Mouse (Mus musculus) heart, adult 2 months (tissue): ENCODE measurements around the gene Rmnd5b. TPM values are rescaled to one million over a fixed set of nuclear protein-coding genes. Genes with fewer than 3 reads are reported as not detected.
A peak's percentile ranks its signal among the peaks of the same experiment; 100 is the strongest.

Experiments used
- DNase-seq, 2 experiments: peaks; one replicate each; pipeline ENCODE4 v3.0.0; 2021
- H3K27ac ChIP-seq: fragments of 200-600 bp; 2 replicates; pipeline ENCODE4 v1.8.1; 2022
- H3K27me3 ChIP-seq: fragments of 200-500 bp; 2 replicates; pipeline ENCODE4 v1.6.1; 2012; ENCODE audit warnings: mild to moderate bottlenecking, low read length, inconsistent platforms, mixed read lengths; ENCODE audit not compliant: control insufficient read depth, insufficient read depth
- H3K36me3 ChIP-seq: fragments of 200-500 bp; 2 replicates; pipeline ENCODE4 v1.6.1; 2012; ENCODE audit warnings: low read length, inconsistent platforms; ENCODE audit not compliant: control insufficient read depth, insufficient read depth
- H3K4me1 ChIP-seq: fragments of 200-500 bp; 2 replicates; pipeline ENCODE4 v1.6.1; 2011; ENCODE audit warnings: low read length; ENCODE audit not compliant: control insufficient read depth, insufficient read depth
- H3K4me3 ChIP-seq: fragments of 200-600 bp; 2 replicates; pipeline ENCODE4 v1.8.1; 2022
- H3K79me2 ChIP-seq: fragments of 200-500 bp; replicated peaks from 2 replicates; pipeline ENCODE4 v1.6.1; 2012; ENCODE audit warnings: mild to moderate bottlenecking, inconsistent platforms, low read length, moderate library complexity, mixed read lengths; ENCODE audit not compliant: control insufficient read depth, insufficient read depth
- H3K9ac ChIP-seq: fragments of 200-500 bp; 2 replicates; pipeline ENCODE4 v1.6.1; 2012; ENCODE audit warnings: low read depth, mild to moderate bottlenecking, control low read depth, inconsistent platforms, low read length, mixed read lengths
- CTCF ChIP-seq: fragments of 200-600 bp; IDR thresholded peaks from 2 replicates; pipeline ENCODE4 v1.8.1; 2022; ENCODE audit warnings: antibody characterized with exemption, mild to moderate bottlenecking, moderate library complexity
- EP300 ChIP-seq: fragments of 200-500 bp; IDR thresholded peaks from 2 replicates; pipeline ENCODE4 v1.6.1; 2011; ENCODE audit warnings: low read depth, low read length, control low read depth; ENCODE audit not compliant: insufficient read depth
- POLR2A ChIP-seq: fragments of 200-500 bp; IDR thresholded peaks from 2 replicates; pipeline ENCODE4 v1.6.1; 2011; ENCODE audit warnings: mild to moderate bottlenecking, low read depth, low read length, control low read depth; ENCODE audit not compliant: insufficient read depth
- WGBS: fragments of 180-500 bp; shearing (Covaris S2); methylation state at CpG from one replicate; pipeline ENCODE4 v1.1.7; 2018; 5-methylcytosine and 5-hydroxymethylcytosine counted together
- intact Hi-C: fragments of 180-260 bp; cut with DNase I; formaldehyde crosslinking; loops from one replicate; pipeline ENCODE4 v1.15.1; 2025
- polyA plus RNA-seq: library from polyadenylated mRNA; depleted of rRNA; stranded (reverse); fragments of >200 nt; gene quantifications from 2 replicates; pipeline ENCODE4 v1.2.3, GENCODE M21; 2012
- total RNA-seq, 2 experiments: library from RNA; stranded (reverse); gene quantifications; 2 replicates each; pipeline ENCODE4 v1.2.3; 2021

Gene Rmnd5b
- total and polyA plus RNA-seq, 3 experiments, result 14.0 to 24.8 (median 15.0) TPM

DNA sequence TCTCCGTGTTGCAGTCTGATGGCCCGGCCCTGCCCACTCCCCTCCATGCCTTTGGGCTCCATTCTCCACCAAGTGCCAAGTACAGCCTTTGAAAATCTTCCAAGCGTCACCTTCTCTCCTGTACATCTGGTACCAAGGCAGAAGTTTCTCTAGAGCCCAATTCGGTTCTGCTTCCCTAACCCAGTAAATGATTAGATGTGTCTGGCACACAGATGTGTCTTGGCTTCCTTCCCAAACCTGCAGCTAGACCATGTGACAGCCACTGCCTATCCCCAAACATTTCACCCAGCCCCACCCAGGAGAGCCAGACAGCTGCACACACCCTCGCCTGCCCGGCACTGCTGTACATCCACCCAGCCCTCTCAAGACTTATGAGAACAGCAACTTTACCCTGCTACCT is 23.0 kb upstream of the Rmnd5b start:
- Histone ChIP-seq H3K79me2 (no peaks in the 10 kb centered on the region), H3K4me1 (peaks cover 4% of the 10 kb centered on the region), H3K9ac (no peak overlapping the region), H3K27ac (peak overlapping the region; percentile 47), H3K27me3 (no peaks in the 10 kb centered on the region), H3K4me3 (no peak overlapping the region), H3K36me3 (no peaks in the 10 kb centered on the region)
- no peak for TF ChIP-seq CTCF
- no peak for TF ChIP-seq POLR2A
- TF ChIP-seq EP300, result no peak
- WGBS, result 23% methylated on average over 6 of the region's 6 CpGs
- no peak for DNase-seq
- intact Hi-C loops, result no loop called here

DNA sequence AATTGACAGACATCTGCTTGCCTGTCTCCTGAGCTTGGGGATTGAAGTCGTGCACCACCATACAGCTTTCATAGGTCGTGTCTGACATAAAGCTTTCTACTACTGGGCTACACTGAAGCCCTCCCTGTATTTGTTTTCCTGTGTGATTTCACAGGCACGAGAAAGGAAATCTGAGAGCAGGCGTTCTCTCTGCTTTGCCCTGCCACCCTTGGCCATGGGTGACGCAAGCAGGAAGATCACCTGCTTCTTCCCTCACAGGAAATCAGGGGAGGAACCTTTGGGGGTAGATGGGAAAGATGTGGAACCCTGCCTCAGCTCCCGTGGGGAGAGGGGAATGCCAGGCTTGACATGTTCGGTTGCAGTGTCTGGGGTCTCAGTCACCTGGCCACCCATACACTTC is 22.6 kb upstream of the Rmnd5b start:
- no peaks in the 10 kb centered on the region for H3K79me2 ChIP-seq
- H3K4me3 ChIP-seq, result no peak overlapping the region
- DNase-seq, result no peak
- H3K4me1 ChIP-seq, result peaks cover 4% of the 10 kb centered on the region
- H3K27me3 ChIP-seq, result no peaks in the 10 kb centered on the region
- H3K9ac ChIP-seq, result no peak overlapping the region
- H3K27ac ChIP-seq, result peak overlapping the region; percentile 47
- intact Hi-C loops, result no loop called here
- H3K36me3 ChIP-seq, result no peaks in the 10 kb centered on the region
- TF ChIP-seq CTCF (no peak), POLR2A (no peak), EP300 (no peak)
- 38% methylated on average over 7 of the region's 7 CpGs for WGBS

DNA sequence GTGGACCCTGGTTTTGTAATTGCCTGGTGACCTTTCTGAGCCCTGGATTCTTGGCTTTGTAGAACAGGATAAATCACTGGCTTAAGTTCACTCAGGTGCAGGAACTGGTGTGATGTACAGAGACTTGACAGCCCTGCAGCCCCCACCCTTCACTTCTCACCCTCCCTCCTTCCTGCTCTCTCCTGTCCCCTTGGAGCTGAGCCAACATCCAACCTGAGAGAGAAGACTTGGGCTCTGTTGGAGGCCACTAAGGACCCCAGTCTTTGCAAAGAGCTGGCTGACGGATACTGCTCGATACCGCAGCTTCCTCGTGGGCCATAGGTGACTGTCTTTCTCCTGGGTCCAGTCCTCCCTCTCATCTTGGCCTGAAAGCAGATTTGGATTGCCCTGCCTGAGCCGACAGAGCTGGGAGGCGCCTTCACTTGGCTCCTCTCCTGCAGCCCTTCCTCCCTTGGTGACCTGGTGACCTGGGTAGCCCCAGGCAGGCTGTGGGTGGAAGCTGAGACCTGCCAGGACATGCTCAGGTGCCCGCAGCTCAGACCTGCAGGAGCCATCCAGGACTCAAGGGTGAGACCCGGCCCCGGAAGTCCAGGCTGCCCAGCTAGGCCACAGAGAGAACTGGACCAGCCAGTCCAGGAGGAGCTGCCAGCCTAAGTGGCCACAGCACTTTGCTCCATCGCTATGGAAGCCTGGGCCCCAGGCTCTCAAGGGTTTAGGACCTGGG is 21.3 kb upstream of the Rmnd5b start:
- 63% methylated on average over 10 of the region's 10 CpGs for WGBS
- no peak overlapping the region for H3K9ac ChIP-seq
- H3K36me3 ChIP-seq, result no peaks in the 10 kb centered on the region
- H3K79me2 ChIP-seq, result no peaks in the 10 kb centered on the region
- DNase-seq, result peak in 1 of 2 experiments; percentile 44
- TF ChIP-seq CTCF, result no peak
- no peak for TF ChIP-seq EP300
- no peak for TF ChIP-seq POLR2A
- no peak overlapping the region for H3K4me3 ChIP-seq
- intact Hi-C loops, result no loop called here
- no peaks in the 10 kb centered on the region for H3K27me3 ChIP-seq
- H3K27ac ChIP-seq, result peak overlapping the region; percentile 17; the same call in 1 of the 2 replicates
- H3K4me1 ChIP-seq, result peaks cover 4% of the 10 kb centered on the region

DNA sequence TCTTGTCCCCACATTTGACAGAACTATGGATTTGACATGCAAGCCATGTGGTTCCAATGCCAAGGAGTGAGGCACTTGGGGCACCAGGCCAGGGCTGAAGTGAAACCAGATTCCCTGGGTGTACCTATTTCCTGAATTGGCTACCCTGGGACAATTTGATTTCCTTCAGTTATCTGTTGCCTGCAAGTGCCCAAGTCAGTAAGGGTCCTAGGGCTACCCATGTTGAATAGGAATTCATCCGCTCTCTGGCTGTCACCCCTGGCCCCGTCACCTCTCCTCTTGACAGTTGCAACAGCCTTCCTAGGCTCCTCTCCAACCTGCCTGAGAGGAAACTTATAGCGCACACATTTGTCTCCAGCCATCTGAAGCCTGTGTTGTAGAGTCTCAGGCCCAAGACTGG is 19.2 kb upstream of the Rmnd5b start:
- Histone ChIP-seq H3K27me3 (no peaks in the 10 kb centered on the region), H3K4me1 (peaks cover 4% of the 10 kb centered on the region), H3K27ac (no peak overlapping the region), H3K36me3 (no peaks in the 10 kb centered on the region), H3K79me2 (no peaks in the 10 kb centered on the region), H3K4me3 (no peak overlapping the region), H3K9ac (no peak overlapping the region)
- WGBS, result 94% methylated on average over 3 of the region's 3 CpGs
- intact Hi-C loops, result no loop called here
- TF ChIP-seq EP300 (no peak), CTCF (no peak)
- DNase-seq, result no peak

GRCm38 (mm10) chr11:51653736-51654135 is 18.0 kb upstream of the Rmnd5b start:
- Histone ChIP-seq H3K36me3 (no peaks in the 10 kb centered on the region), H3K79me2 (no peaks in the 10 kb centered on the region), H3K27ac (no peak overlapping the region), H3K4me3 (no peak overlapping the region), H3K27me3 (no peaks in the 10 kb centered on the region), H3K4me1 (peaks cover 1% of the 10 kb centered on the region; the same call in 1 of the 2 replicates), H3K9ac (no peak overlapping the region)
- TF ChIP-seq EP300 (no peak), POLR2A (no peak), CTCF (no peak)
- intact Hi-C loops, result loop anchor here (2.0 kb wide), 2 partner anchors 27 to 35 kb away; partner anchors contain the start of gene Nhp2
- WGBS, result 86% methylated on average over 6 of the region's 6 CpGs
- DNase-seq, result no peak

DNA sequence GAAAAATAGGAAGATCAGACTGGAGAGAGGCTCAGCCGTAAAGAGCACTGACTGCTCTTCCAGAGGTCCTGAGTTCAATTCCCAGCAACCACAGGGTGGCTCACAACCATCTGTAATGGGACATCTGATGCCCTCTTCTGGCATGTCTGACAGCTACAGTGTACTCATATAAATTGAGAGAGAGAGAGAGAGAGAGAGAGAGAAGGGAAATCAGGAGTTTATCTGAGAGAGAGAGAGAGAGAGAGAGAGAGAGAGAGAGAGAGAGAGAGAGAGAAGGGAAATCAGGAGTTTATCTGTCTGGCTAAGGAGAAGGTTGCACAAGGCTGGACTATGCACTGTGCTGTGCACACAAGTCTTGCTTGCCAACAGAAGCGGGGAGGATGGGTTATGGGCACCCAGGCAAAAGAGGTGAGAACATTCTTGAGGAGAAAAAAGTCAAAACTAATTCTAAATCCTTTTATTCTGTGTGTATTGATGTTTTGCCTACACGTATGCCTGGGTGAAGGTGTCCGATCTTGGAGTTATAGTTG is 17.3 kb upstream of the Rmnd5b start:
- H3K27ac ChIP-seq, result no peak overlapping the region
- intact Hi-C loops, result loop anchor here (2.0 kb wide), 2 partner anchors 28 to 34 kb away; partner anchors contain the start of gene Nhp2
- H3K9ac ChIP-seq, result no peak overlapping the region
- no peaks in the 10 kb centered on the region for H3K79me2 ChIP-seq
- no peaks in the 10 kb centered on the region for H3K36me3 ChIP-seq
- no peak overlapping the region for H3K4me3 ChIP-seq
- no peak for DNase-seq
- WGBS, result 94% methylated on average over 4 of the region's 4 CpGs
- 0 out of 2 replicates have a peak, but pooled peaks cover 1% of the 10 kb centered on the region for H3K4me1 ChIP-seq
- H3K27me3 ChIP-seq, result no peaks in the 10 kb centered on the region
- TF ChIP-seq CTCF, result no peak
